Mouse (Mus musculus) C2C12 (cell line): Measurements from ENCODE around the gene Atp10a. TPM values are rescaled to one million over a fixed set of nuclear protein-coding genes. Genes with fewer than 3 reads are reported as not detected.

Experiments
- H3K27me3 ChIP-seq: one replicate; pipeline ENCODE4 v1.6.1; 2011; ENCODE audit not compliant: control insufficient read depth, insufficient read depth, insufficient read length
- H3K36me3 ChIP-seq: one replicate; pipeline ENCODE4 v1.6.1; 2011; ENCODE audit not compliant: control insufficient read depth, insufficient read depth
- H3K4me3 ChIP-seq: one replicate; pipeline ENCODE4 v1.5.1; 2011; ENCODE audit warnings: mild to moderate bottlenecking, control low read depth; ENCODE audit not compliant: poor library complexity, insufficient read depth, severe bottlenecking
- H3K79me2 ChIP-seq: one replicate; pipeline ENCODE4 v1.6.1; 2011; ENCODE audit not compliant: control insufficient read depth, insufficient read depth
- H3K79me3 ChIP-seq: one replicate; pipeline ENCODE4 v1.6.1; 2011; ENCODE audit warnings: low read depth, control low read depth
- H3ac ChIP-seq: one replicate; pipeline ENCODE3; 2011; ENCODE audit warnings: low read depth; ENCODE audit not compliant: control insufficient read depth, insufficient read length
- CEBPB ChIP-seq: IDR thresholded peaks from one replicate; pipeline ENCODE4 v1.6.1; 2011; ENCODE audit warnings: low read depth, mild to moderate bottlenecking, control low read depth, moderate library complexity
- CTCF ChIP-seq: IDR thresholded peaks from one replicate; pipeline ENCODE4 v1.5.1; 2011; ENCODE audit not compliant: control insufficient read depth, insufficient read depth, insufficient read length
- FOSL1 ChIP-seq: IDR thresholded peaks from one replicate; pipeline ENCODE4 v1.8.0; 2011; ENCODE audit warnings: mild to moderate bottlenecking, low read length; ENCODE audit not compliant: poor library complexity, insufficient read depth, severe bottlenecking
- MAX ChIP-seq: IDR thresholded peaks from one replicate; pipeline ENCODE4 v1.6.1; 2011; ENCODE audit warnings: mild to moderate bottlenecking, control low read depth
- MYOD1 ChIP-seq: IDR thresholded peaks from one replicate; pipeline ENCODE4 v1.6.1; 2011; ENCODE audit warnings: low read depth; ENCODE audit not compliant: control insufficient read depth, insufficient read length
- MYOG ChIP-seq: IDR thresholded peaks from one replicate; pipeline ENCODE4 v1.6.1; 2011; ENCODE audit not compliant: control insufficient read depth, insufficient read length; ENCODE audit errors: extremely low read depth
- USF1 ChIP-seq: IDR thresholded peaks from one replicate; pipeline ENCODE4 v1.6.1; 2011; ENCODE audit warnings: low read depth, mild to moderate bottlenecking, control low read depth, moderate library complexity
- polyA plus RNA-seq: library from polyadenylated mRNA; unstranded; fragments of >200 nt; fragmentation: generic; extraction: Trizol; gene quantifications from one replicate; pipeline ENCODE4 v1.2.1, GENCODE M21; 2012; ENCODE audit warnings: missing spikeins

The Atp10a gene
- polyA plus RNA-seq, 1 experiment, result 5.5 TPM

DNA sequence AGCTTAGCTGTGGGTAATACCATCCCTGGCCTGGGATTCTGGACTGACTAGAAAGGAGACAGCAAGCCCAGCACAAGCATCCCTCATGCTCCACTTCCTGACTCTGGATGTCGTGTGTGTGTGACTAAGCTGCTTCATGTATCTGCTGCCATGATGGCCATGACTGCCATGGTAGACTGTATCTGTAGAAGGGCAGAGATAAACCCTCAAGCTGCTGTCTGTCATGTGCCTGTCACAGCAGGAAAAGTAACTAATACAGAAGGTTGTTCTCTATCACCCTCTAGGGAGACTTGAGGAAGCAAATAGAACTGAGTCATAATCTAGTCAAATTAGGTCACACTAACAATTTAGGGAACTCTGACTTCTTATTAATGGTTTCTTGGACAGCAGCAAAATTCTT is 86.7 kb downstream of the Atp10a start:
- Histone ChIP-seq H3K36me3 (no peaks in the 10 kb centered on the region), H3ac (no peak overlapping the region), H3K27me3 (no peaks in the 10 kb centered on the region), H3K79me2 (peaks cover 16% of the 10 kb centered on the region), H3K4me3 (no peak overlapping the region), H3K79me3 (no peaks in the 10 kb centered on the region)
- TF ChIP-seq MYOG (no peak), CEBPB (no peak), CTCF (no peak), MAX (no peak), MYOD1 (no peak), USF1 (no peak), FOSL1 (no peak)

DNA sequence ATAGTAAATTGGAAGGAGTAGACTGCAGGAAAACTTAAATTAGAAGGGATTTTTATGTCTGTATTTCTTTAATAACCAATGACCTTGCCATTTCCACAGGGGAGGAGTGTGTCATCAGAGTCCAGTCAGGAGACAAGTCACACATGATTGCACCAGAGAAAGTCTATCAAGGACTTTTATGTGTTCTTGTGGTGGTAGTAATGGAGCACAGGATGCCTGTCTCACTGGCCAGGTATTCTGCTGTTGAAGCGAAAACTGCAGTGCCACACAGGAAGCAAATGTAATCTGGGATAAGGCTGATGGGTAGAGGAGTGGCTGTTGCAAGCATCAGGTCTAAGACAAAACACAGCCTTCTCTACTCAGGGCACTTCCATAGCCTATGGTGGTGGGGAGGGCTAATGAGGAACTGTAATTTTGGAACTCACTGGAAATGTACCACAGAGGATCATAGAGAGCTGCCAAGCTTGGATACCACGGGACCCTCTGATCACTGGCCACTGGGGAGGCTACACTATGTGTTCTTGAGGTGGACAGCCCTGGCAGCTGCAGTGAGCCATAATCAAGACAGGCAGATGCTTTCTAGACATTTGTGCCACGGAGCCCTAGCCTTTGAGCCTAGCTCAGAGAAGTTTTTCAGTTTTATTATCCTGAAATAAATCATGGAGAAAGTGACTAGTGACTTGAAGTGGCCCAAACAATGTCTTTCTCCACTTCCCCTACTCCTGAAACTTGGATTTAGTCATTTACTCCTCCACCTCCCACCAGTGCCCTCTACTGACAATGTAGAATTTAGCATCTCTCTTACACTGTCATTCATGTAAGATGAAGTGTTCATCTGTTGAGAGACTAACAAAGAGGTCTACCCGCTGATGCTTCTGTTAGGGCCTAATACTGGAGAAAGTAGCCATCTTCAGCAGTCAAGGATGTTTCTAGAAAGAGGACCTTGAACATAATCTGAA is 87.7 kb downstream of the Atp10a start:
- TF ChIP-seq MYOG, result no peak
- no peak for TF ChIP-seq CEBPB
- no peak for TF ChIP-seq CTCF
- no peak for TF ChIP-seq MYOD1
- no peak for TF ChIP-seq USF1
- TF ChIP-seq MAX, result no peak
- no peak for TF ChIP-seq FOSL1
- H3K79me2 ChIP-seq, result peaks cover 9% of the 10 kb centered on the region

DNA sequence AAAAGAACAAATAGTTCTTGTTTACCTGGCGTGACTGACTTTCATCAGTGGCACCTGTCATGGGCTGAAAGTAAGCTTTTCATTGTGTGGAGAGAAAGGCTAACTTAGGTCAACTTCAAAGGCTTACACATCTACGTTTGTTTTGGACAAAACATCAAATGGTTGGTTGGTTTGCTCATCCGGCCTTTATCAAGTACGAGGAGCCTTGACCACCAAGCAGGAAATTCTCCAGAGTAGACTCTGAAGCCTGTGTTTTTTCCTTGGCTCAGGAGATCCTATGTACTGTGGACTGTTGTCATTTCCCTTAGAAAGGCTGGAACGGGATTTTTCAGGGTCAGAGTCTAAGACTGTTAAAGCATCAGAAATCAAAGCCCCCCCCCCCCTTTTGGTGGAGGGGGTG is 90.9 kb downstream of the Atp10a start:
- Histone ChIP-seq H3K4me3 (no peak overlapping the region), H3K79me3 (peaks cover 2% of the 10 kb centered on the region), H3K36me3 (no peaks in the 10 kb centered on the region), H3K27me3 (no peaks in the 10 kb centered on the region), H3ac (no peak overlapping the region), H3K79me2 (peaks cover 15% of the 10 kb centered on the region)
- TF ChIP-seq MYOG (no peak), MAX (no peak), CEBPB (no peak), CTCF (no peak), USF1 (no peak)

More for the DNA sequence above, 87.7 kb downstream of the Atp10a start:
- Histone ChIP-seq H3ac (no peak overlapping the region), H3K36me3 (no peaks in the 10 kb centered on the region), H3K4me3 (no peak overlapping the region), H3K27me3 (no peaks in the 10 kb centered on the region), H3K79me3 (no peaks in the 10 kb centered on the region)

DNA sequence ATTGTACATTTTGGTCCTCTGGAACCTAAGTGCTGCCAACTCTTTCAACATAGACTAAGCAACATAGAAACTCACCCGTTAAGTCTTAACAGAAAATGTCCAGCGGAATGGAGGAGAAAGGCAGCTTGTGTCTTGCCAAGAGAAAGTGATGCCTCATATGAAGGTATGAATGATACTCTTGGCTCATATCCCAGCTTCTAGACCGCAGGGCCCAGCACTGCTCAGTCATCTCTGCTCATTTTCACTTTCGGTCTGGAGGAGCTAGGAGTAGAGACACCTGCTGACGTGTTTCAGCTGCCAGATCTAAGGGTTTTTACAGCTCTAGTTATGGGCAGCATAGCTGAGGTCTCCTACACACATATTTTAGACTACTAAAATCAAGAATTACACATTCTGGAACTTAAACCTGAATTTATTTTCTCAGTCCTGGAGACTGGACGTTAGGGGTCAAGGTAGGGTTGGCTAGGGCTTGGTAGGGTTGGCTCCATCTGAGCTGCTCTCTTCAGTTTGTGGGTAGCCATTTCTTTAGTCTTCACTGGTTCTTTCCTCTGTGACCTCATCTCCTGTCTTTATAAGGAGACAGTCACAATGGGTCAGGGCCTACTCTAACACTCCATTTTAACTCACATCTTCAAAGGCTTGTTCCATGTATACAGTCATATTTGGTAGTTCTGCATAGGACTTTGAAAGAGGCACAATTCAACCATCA is 94.1 kb downstream of the Atp10a start:
- Histone ChIP-seq H3K79me2 (peaks cover 15% of the 10 kb centered on the region), H3K27me3 (no peaks in the 10 kb centered on the region), H3ac (no peak overlapping the region), H3K4me3 (no peak overlapping the region), H3K79me3 (peaks cover 3% of the 10 kb centered on the region), H3K36me3 (no peaks in the 10 kb centered on the region)
- TF ChIP-seq MYOD1 (peak; percentile 68), USF1 (no peak), MAX (no peak)

DNA sequence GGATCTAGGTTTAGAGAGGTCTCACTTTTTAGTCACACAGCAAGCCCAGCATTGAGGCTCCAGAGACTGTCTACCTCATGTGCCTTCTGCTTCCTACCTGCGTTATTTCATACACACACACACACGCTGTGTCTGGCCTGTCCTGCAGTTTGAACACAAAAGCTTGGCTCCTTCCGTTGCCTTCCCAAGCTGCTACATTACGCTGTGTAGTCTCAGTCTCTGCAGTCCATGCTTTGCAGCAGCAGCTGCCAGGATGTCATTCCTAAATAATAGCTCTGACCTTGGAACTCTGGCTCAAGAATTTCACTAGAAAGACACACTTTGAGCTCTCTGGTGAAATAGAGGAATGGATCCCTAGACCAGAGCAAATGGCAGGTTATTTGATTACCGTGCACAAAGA is 96.1 kb downstream of the Atp10a start:
- no peak for TF ChIP-seq CEBPB
- TF ChIP-seq USF1, result no peak
- TF ChIP-seq MYOG, result no peak
- TF ChIP-seq MAX, result no peak
- no peak for TF ChIP-seq CTCF
- no peak for TF ChIP-seq MYOD1
- TF ChIP-seq FOSL1, result no peak
- no peak overlapping the region for H3ac ChIP-seq
- H3K4me3 ChIP-seq, result no peak overlapping the region
- H3K79me3 ChIP-seq, result peaks cover 3% of the 10 kb centered on the region
- H3K27me3 ChIP-seq, result no peaks in the 10 kb centered on the region
- peaks cover 5% of the 10 kb centered on the region for H3K79me2 ChIP-seq
- H3K36me3 ChIP-seq, result no peaks in the 10 kb centered on the region

DNA sequence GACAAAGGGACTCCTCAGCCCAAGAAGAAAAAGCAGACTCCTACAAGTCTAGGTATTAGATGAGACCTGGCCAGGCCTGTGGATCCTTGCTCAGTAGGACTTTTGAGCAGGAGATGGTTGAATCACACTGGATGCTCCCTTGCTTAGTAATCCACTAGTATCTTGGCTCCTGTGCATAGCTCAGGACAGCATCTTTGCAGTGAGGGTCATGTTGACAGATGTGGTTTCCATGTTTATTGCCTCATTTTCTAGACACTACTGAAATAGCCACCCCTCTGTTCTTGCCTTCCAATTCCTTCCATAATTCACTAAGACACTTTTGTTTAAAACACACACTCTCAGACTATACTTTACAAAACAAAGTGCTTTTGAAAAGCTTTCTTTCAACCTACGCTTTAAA is 98.1 kb downstream of the Atp10a start:
- Histone ChIP-seq H3K4me3 (no peak overlapping the region), H3K27me3 (no peaks in the 10 kb centered on the region), H3K36me3 (no peaks in the 10 kb centered on the region), H3K79me2 (peaks cover 5% of the 10 kb centered on the region), H3K79me3 (peaks cover 3% of the 10 kb centered on the region), H3ac (no peak overlapping the region)
- TF ChIP-seq CEBPB (peak; percentile 20), MYOG (no peak)
